Mouse (Mus musculus): Measurements from ENCODE around the gene Cdc45. TPM values are rescaled to one million over a fixed set of nuclear protein-coding genes. Genes with fewer than 3 reads are reported as not detected.
"Not testable (repeated sequence)": the region's sequence is repeated elsewhere in the genome, so short reads cannot be mapped to it uniquely, and the experiment has no call there.

Gene Cdc45
- 48.7 TPM in 2 replicates for polyA plus RNA-seq (2015; fragmentation: Nextera tagmentation; extraction: Ambion mirVana)

GRCm38 (mm10) chr16:18811468-18812384, at the start of gene Cdc45, which contains the start of gene Ufd1:
Gene Cdc45 (minus strand): TSS chr16:18811987.
Gene Ufd1 (plus strand): TSS chr16:18811779.
- Histone ChIP-seq H3K9me3 (ENCODE audit: control insufficient read depth, low read length) (no peaks in the 10 kb centered on the region), H3K27ac (ENCODE audit: low read length) (peak within 1 kb of the TSS; percentile 31), H3K9ac (ENCODE audit: low read length) (peak within 1 kb of the TSS; percentile 90), H3K4me1 (replicated peaks; ENCODE audit: control insufficient read depth, insufficient read depth, low read length) (peaks cover 19% of the 10 kb centered on the region), H3K27me3 (ENCODE audit: control insufficient read depth, insufficient read depth, low read depth, low read length) (no peaks in the 10 kb centered on the region), H3K4me3 (ENCODE audit: low read length) (peak within 1 kb of the TSS; percentile 90), H3K4me2 (ENCODE audit: low read depth, low read length) (peak within 1 kb of the TSS; percentile 80), H3K36me3 (ENCODE audit: control insufficient read depth, insufficient read depth, low read length) (peaks cover 25% of the 10 kb centered on the region)
- ATAC-seq (ENCODE audit: low read depth) = peak; percentile 97
- WGBS = under 1% methylated on average over 42 of the region's 42 CpGs

GRCm38 (mm10) chr16:18860186-18860585, 48.4 kb upstream of the Cdc45 start:
- Histone ChIP-seq H3K36me3 (ENCODE audit: control insufficient read depth, insufficient read depth, low read length) (no peaks in the 10 kb centered on the region), H3K4me1 (replicated peaks; ENCODE audit: control insufficient read depth, insufficient read depth, low read length) (no peaks in the 10 kb centered on the region), H3K27ac (ENCODE audit: low read length) (no peak overlapping the region), H3K9ac (ENCODE audit: low read length) (no peak overlapping the region), H3K4me2 (ENCODE audit: low read depth, low read length) (no peak overlapping the region), H3K27me3 (ENCODE audit: control insufficient read depth, insufficient read depth, low read depth, low read length) (no peaks in the 10 kb centered on the region), H3K4me3 (ENCODE audit: low read length) (no peak overlapping the region), H3K9me3 (ENCODE audit: control insufficient read depth, low read length) (no peaks in the 10 kb centered on the region)
- ATAC-seq (ENCODE audit: low read depth) = no peak
- WGBS = 55% methylated on average over 1 of the region's 1 CpGs

GRCm38 (mm10) chr16:18858551-18858950, 46.8 kb upstream of the Cdc45 start:
- Histone ChIP-seq H3K36me3 (ENCODE audit: control insufficient read depth, insufficient read depth, low read length) (no peaks in the 10 kb centered on the region), H3K9me3 (ENCODE audit: control insufficient read depth, low read length) (no peaks in the 10 kb centered on the region), H3K4me3 (ENCODE audit: low read length) (no peak overlapping the region), H3K4me1 (replicated peaks; ENCODE audit: control insufficient read depth, insufficient read depth, low read length) (no peaks in the 10 kb centered on the region), H3K27ac (ENCODE audit: low read length) (no peak overlapping the region), H3K4me2 (ENCODE audit: low read depth, low read length) (no peak overlapping the region), H3K27me3 (ENCODE audit: control insufficient read depth, insufficient read depth, low read depth, low read length) (no peaks in the 10 kb centered on the region), H3K9ac (ENCODE audit: low read length) (no peak overlapping the region)
- no peak for ATAC-seq (ENCODE audit: low read depth)

- not testable (repeated sequence) for H3K4me3 ChIP-seq (ENCODE audit: low read length); H3K27ac ChIP-seq (ENCODE audit: low read length); H3K9me3 ChIP-seq (ENCODE audit: control insufficient read depth, low read length); H3K27me3 ChIP-seq (ENCODE audit: control insufficient read depth, insufficient read depth, low read depth, low read length); H3K4me1 ChIP-seq (replicated peaks; ENCODE audit: control insufficient read depth, insufficient read depth, low read length); H3K4me2 ChIP-seq (ENCODE audit: low read depth, low read length); H3K9ac ChIP-seq (ENCODE audit: low read length); ATAC-seq (ENCODE audit: low read depth); H3K36me3 ChIP-seq (ENCODE audit: control insufficient read depth, insufficient read depth, low read length)
- WGBS = 85% methylated on average over 15 of the region's 17 CpGs
These were observed 37.9 kb upstream of the Cdc45 start for GRCm38 (mm10) chr16:18849521-18850190.

GRCm38 (mm10) chr16:18846301-18846820, 34.6 kb upstream of the Cdc45 start:
- Histone ChIP-seq H3K4me3 (ENCODE audit: low read length) (no peak overlapping the region), H3K27ac (ENCODE audit: low read length) (no peak overlapping the region), H3K4me2 (ENCODE audit: low read depth, low read length) (no peak overlapping the region), H3K27me3 (ENCODE audit: control insufficient read depth, insufficient read depth, low read depth, low read length) (no peaks in the 10 kb centered on the region), H3K9ac (ENCODE audit: low read length) (no peak overlapping the region), H3K9me3 (ENCODE audit: control insufficient read depth, low read length) (no peaks in the 10 kb centered on the region), H3K4me1 (replicated peaks; ENCODE audit: control insufficient read depth, insufficient read depth, low read length) (no peaks in the 10 kb centered on the region), H3K36me3 (ENCODE audit: control insufficient read depth, insufficient read depth, low read length) (no peaks in the 10 kb centered on the region)
- 83% methylated on average over 15 of the region's 15 CpGs for WGBS
- no peak for ATAC-seq (ENCODE audit: low read depth)

- H3K27ac ChIP-seq (ENCODE audit: low read length) = no peak overlapping the region
- H3K4me3 ChIP-seq (ENCODE audit: low read length) = no peak overlapping the region
- H3K4me2 ChIP-seq (ENCODE audit: low read depth, low read length) = no peak overlapping the region
- no peak for ATAC-seq (ENCODE audit: low read depth)
- no peaks in the 10 kb centered on the region for H3K27me3 ChIP-seq (ENCODE audit: control insufficient read depth, insufficient read depth, low read depth, low read length)
- H3K9ac ChIP-seq (ENCODE audit: low read length) = no peak overlapping the region
- 93% methylated on average over 4 of the region's 4 CpGs for WGBS
- H3K4me1 ChIP-seq (replicated peaks; ENCODE audit: control insufficient read depth, insufficient read depth, low read length) = peaks cover 3% of the 10 kb centered on the region; the same call in 1 of the 2 replicates
- no peaks in the 10 kb centered on the region for H3K9me3 ChIP-seq (ENCODE audit: control insufficient read depth, low read length)
- peaks cover 16% of the 10 kb centered on the region for H3K36me3 ChIP-seq (ENCODE audit: control insufficient read depth, insufficient read depth, low read length)
These were observed 26.6 kb upstream of the Cdc45 start for GRCm38 (mm10) chr16:18838346-18838745.

GRCm38 (mm10) chr16:18836468-18837208, 24.9 kb upstream of the Cdc45 start, which contains the start of the genes 2510002D24Rik and Gm28539:
Gene 2510002D24Rik (plus strand): TSS chr16:18836578.
Gene Gm28539 (plus strand): TSS chr16:18836584.
- peak; percentile 98 for ATAC-seq (ENCODE audit: low read depth)
- H3K4me3 ChIP-seq (ENCODE audit: low read length) = peak within 1 kb of the TSS; percentile 85

GRCm38 (mm10) chr16:18836073-18836467, 24.3 kb upstream of the Cdc45 start:
- Histone ChIP-seq H3K4me2 (ENCODE audit: low read depth, low read length) (peak overlapping the region; percentile 78), H3K27ac (ENCODE audit: low read length) (no peak overlapping the region), H3K9me3 (ENCODE audit: control insufficient read depth, low read length) (no peaks in the 10 kb centered on the region), H3K9ac (ENCODE audit: low read length) (peak overlapping the region; percentile 87; the same call in 1 of the 2 replicates), H3K27me3 (ENCODE audit: control insufficient read depth, insufficient read depth, low read depth, low read length) (no peaks in the 10 kb centered on the region), H3K4me3 (ENCODE audit: low read length) (peak overlapping the region; percentile 85), H3K4me1 (replicated peaks; ENCODE audit: control insufficient read depth, insufficient read depth, low read length) (peaks cover 3% of the 10 kb centered on the region; the same call in 1 of the 2 replicates), H3K36me3 (ENCODE audit: control insufficient read depth, insufficient read depth, low read length) (peaks cover 28% of the 10 kb centered on the region)
- WGBS = 26% methylated on average over 3 of the region's 3 CpGs
- peak; percentile 55 for ATAC-seq (ENCODE audit: low read depth)

More at GRCm38 (mm10) chr16:18836468-18837208, 24.9 kb upstream of the Cdc45 start, which contains the start of the genes 2510002D24Rik and Gm28539:
- under 1% methylated on average over 46 of the region's 46 CpGs for WGBS
- H3K9me3 ChIP-seq (ENCODE audit: control insufficient read depth, low read length) = no peaks in the 10 kb centered on the region
- H3K9ac ChIP-seq (ENCODE audit: low read length) = peak within 1 kb of the TSS; percentile 87
- H3K36me3 ChIP-seq (ENCODE audit: control insufficient read depth, insufficient read depth, low read length) = peaks cover 25% of the 10 kb centered on the region
- H3K4me1 ChIP-seq (replicated peaks; ENCODE audit: control insufficient read depth, insufficient read depth, low read length) = peaks cover 3% of the 10 kb centered on the region; the same call in 1 of the 2 replicates
- no peaks in the 10 kb centered on the region for H3K27me3 ChIP-seq (ENCODE audit: control insufficient read depth, insufficient read depth, low read depth, low read length)
- H3K4me2 ChIP-seq (ENCODE audit: low read depth, low read length) = peak within 1 kb of the TSS; percentile 78
- peak within 1 kb of the TSS; percentile 72 for H3K27ac ChIP-seq (ENCODE audit: low read length)

Measured in lung, embryonic 16.5 days (tissue).